Mouse (Mus musculus): ENCODE measurements around the gene R3hdml.
A peak's percentile ranks its signal among the peaks of the same experiment; 100 is the strongest.

GRCm38 (mm10) chr2:163452738-163453137 is 39.4 kb upstream of the R3hdml start:
- peak; percentile 39; the same call in 1 of the 2 replicates for TF ChIP-seq CTCF (conservative IDR thresholded peaks at IDR 0.05; ENCODE audit: insufficient read depth, insufficient read length, low read depth, low read length)
- TF ChIP-seq POLR2A (IDR thresholded peaks at IDR 0.05; ENCODE audit: low read depth, low read length) = no peak

Measured in kidney, adult 2 months (tissue).